Mouse (Mus musculus): Measurements from ENCODE around the gene Dtl. TPM values are rescaled to one million over a fixed set of nuclear protein-coding genes. Genes with fewer than 3 reads are reported as not detected.
A peak's percentile ranks its signal among the peaks of the same experiment; 100 is the strongest.

Dtl gene
- total and polyA plus RNA-seq, 2 experiments, result 0.07 to 0.28 TPM

DNA sequence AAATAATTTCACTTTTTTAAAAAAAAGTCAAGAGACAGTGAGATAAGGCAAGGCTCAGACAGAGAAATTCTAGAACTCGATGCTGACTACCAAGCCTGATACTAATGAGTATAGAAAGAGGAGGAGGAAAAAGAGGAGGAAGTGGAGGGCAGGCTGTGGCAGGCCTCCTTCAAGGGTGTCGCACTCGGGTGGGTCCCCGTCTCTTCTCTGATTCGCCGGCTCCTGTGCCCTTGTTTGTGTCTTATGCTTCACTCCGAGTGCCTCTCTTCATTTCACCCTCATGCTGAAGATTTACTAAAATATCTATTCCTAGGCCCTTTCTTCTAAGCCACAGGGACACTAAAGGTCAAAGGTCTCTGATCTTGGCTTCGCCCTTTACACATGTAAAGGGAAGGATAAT lies 63.8 kb downstream of the Dtl start:
- TF ChIP-seq CTCF (IDR thresholded peaks at IDR 0.05; ENCODE audit: low read depth, low read length), result no peak
- no peak for TF ChIP-seq POLR2A (IDR thresholded peaks at IDR 0.05; ENCODE audit: extremely low read depth, insufficient read depth, low read length)
- DNase-seq (ENCODE audit: extremely low read depth, low read depth, low spot score), result no peak
- 95% methylated on average over 8 of the region's 8 CpGs for WGBS
- no peak overlapping the region for H3K9ac ChIP-seq (ENCODE audit: low read depth, low read length)
- H3K79me2 ChIP-seq (ENCODE audit: control insufficient read depth, insufficient read depth, low read length), result no peaks in the 10 kb centered on the region
- no peak overlapping the region for H3K27ac ChIP-seq (replicated peaks; ENCODE audit: insufficient read depth, low read depth, low read length)
- no peak overlapping the region for H3K4me3 ChIP-seq (ENCODE audit: insufficient read depth, low read depth, low read length)
- no peaks in the 10 kb centered on the region for H3K27me3 ChIP-seq (ENCODE audit: control insufficient read depth, insufficient read depth, low read length)
- peaks cover 2% of the 10 kb centered on the region; the same call in 1 of the 2 replicates for H3K4me1 ChIP-seq (ENCODE audit: control insufficient read depth, insufficient read depth, low read length)
- no peaks in the 10 kb centered on the region for H3K36me3 ChIP-seq (ENCODE audit: control insufficient read depth, insufficient read depth, low read length)

GRCm38 (mm10) chr1:191509865-191510264 lies 65.5 kb downstream of the Dtl start:
- TF ChIP-seq POLR2A (IDR thresholded peaks at IDR 0.05; ENCODE audit: extremely low read depth, insufficient read depth, low read length), result no peak
- peak; percentile 57 for TF ChIP-seq CTCF (IDR thresholded peaks at IDR 0.05; ENCODE audit: low read depth, low read length)

DNA sequence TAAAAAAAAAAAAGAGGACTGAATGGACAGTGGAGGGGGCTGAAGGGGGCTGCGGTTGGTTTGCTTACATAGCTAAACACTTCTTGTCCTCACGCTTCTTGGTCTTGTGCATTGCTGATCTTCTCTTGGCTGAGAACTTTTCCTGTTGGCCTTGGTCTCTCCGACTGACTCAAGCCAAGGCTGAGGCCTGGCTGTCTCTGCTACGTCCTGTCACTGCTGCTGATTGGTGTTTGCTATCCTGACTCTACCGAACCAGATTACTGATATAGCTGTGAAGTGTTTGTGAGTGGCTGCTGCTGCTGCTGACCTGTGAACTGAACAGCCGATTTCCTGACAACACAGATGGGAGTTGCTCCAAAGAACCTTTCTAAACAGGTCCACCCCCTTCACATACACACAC lies 66.2 kb downstream of the Dtl start:
- no peaks in the 10 kb centered on the region for H3K27me3 ChIP-seq (ENCODE audit: control insufficient read depth, insufficient read depth, low read length)
- no peak for TF ChIP-seq POLR2A (IDR thresholded peaks at IDR 0.05; ENCODE audit: extremely low read depth, insufficient read depth, low read length)
- TF ChIP-seq CTCF (IDR thresholded peaks at IDR 0.05; ENCODE audit: low read depth, low read length), result no peak
- H3K4me1 ChIP-seq (ENCODE audit: control insufficient read depth, insufficient read depth, low read length), result peaks cover 2% of the 10 kb centered on the region; the same call in 1 of the 2 replicates
- no peak overlapping the region for H3K27ac ChIP-seq (replicated peaks; ENCODE audit: insufficient read depth, low read depth, low read length)
- H3K4me3 ChIP-seq (ENCODE audit: insufficient read depth, low read depth, low read length), result no peak overlapping the region
- H3K36me3 ChIP-seq (ENCODE audit: control insufficient read depth, insufficient read depth, low read length), result no peaks in the 10 kb centered on the region
- DNase-seq (ENCODE audit: extremely low read depth, low read depth, low spot score), result no peak
- H3K79me2 ChIP-seq (ENCODE audit: control insufficient read depth, insufficient read depth, low read length), result no peaks in the 10 kb centered on the region
- WGBS, result 80% methylated on average over 6 of the region's 6 CpGs
- H3K9ac ChIP-seq (ENCODE audit: low read depth, low read length), result no peak overlapping the region

More at GRCm38 (mm10) chr1:191509865-191510264, 65.5 kb downstream of the Dtl start:
- Histone ChIP-seq H3K27ac (replicated peaks; ENCODE audit: insufficient read depth, low read depth, low read length) (no peak overlapping the region), H3K4me1 (ENCODE audit: control insufficient read depth, insufficient read depth, low read length) (peaks cover 2% of the 10 kb centered on the region; the same call in 1 of the 2 replicates), H3K36me3 (ENCODE audit: control insufficient read depth, insufficient read depth, low read length) (no peaks in the 10 kb centered on the region), H3K27me3 (ENCODE audit: control insufficient read depth, insufficient read depth, low read length) (no peaks in the 10 kb centered on the region), H3K4me3 (ENCODE audit: insufficient read depth, low read depth, low read length) (no peak overlapping the region), H3K9ac (ENCODE audit: low read depth, low read length) (no peak overlapping the region), H3K79me2 (ENCODE audit: control insufficient read depth, insufficient read depth, low read length) (no peaks in the 10 kb centered on the region)
- peak; percentile 38 for DNase-seq (ENCODE audit: extremely low read depth, low read depth, low spot score)
- WGBS, result 61% methylated on average over 3 of the region's 3 CpGs

GRCm38 (mm10) chr1:191506791-191507190 lies 68.6 kb downstream of the Dtl start:
- H3K9ac ChIP-seq (ENCODE audit: low read depth, low read length), result no peak overlapping the region
- H3K4me1 ChIP-seq (ENCODE audit: control insufficient read depth, insufficient read depth, low read length), result peaks cover 2% of the 10 kb centered on the region; the same call in 1 of the 2 replicates
- H3K27ac ChIP-seq (replicated peaks; ENCODE audit: insufficient read depth, low read depth, low read length), result no peak overlapping the region
- no peaks in the 10 kb centered on the region for H3K79me2 ChIP-seq (ENCODE audit: control insufficient read depth, insufficient read depth, low read length)
- DNase-seq (ENCODE audit: extremely low read depth, low read depth, low spot score), result no peak
- no peaks in the 10 kb centered on the region for H3K36me3 ChIP-seq (ENCODE audit: control insufficient read depth, insufficient read depth, low read length)
- H3K27me3 ChIP-seq (ENCODE audit: control insufficient read depth, insufficient read depth, low read length), result no peaks in the 10 kb centered on the region
- no peak overlapping the region for H3K4me3 ChIP-seq (ENCODE audit: insufficient read depth, low read depth, low read length)
- TF ChIP-seq POLR2A (IDR thresholded peaks at IDR 0.05; ENCODE audit: extremely low read depth, insufficient read depth, low read length) (no peak), CTCF (IDR thresholded peaks at IDR 0.05; ENCODE audit: low read depth, low read length) (no peak)
- whole genome bisulfite sequencing, result 13% methylated on average over 1 of the region's 1 CpGs

DNA sequence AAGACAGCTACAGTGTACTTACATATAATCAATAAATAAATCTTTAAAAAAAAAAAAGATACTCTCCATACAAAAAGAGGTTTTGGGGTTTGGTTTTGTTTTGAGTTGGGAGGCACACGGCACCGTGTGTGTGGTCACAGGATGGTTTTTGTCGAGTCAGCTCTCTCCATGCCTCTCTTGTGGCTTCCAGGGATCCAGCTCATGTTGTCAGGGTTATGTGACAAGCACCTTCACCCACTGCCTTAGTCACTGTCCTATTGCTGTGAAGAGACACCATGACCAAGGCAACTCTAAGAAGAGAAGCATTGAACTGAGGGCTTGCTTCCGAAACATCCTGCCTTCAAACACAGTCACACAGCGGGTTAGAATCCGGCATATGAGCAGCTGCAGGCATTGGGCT lies 75.7 kb downstream of the Dtl start:
- no peak overlapping the region for H3K27ac ChIP-seq (replicated peaks; ENCODE audit: insufficient read depth, low read depth, low read length)
- H3K79me2 ChIP-seq (ENCODE audit: control insufficient read depth, insufficient read depth, low read length), result no peaks in the 10 kb centered on the region
- TF ChIP-seq POLR2A (IDR thresholded peaks at IDR 0.05; ENCODE audit: extremely low read depth, insufficient read depth, low read length), result no peak
- TF ChIP-seq CTCF (IDR thresholded peaks at IDR 0.05; ENCODE audit: low read depth, low read length), result no peak
- no peak overlapping the region for H3K9ac ChIP-seq (ENCODE audit: low read depth, low read length)
- no peak overlapping the region for H3K4me3 ChIP-seq (ENCODE audit: insufficient read depth, low read depth, low read length)
- H3K36me3 ChIP-seq (ENCODE audit: control insufficient read depth, insufficient read depth, low read length), result no peaks in the 10 kb centered on the region
- no peak for DNase-seq (ENCODE audit: extremely low read depth, low read depth, low spot score)
- 94% methylated on average over 6 of the region's 6 CpGs for WGBS
- peaks cover 8% of the 10 kb centered on the region; the same call in 1 of the 2 replicates for H3K4me1 ChIP-seq (ENCODE audit: control insufficient read depth, insufficient read depth, low read length)
- no peaks in the 10 kb centered on the region for H3K27me3 ChIP-seq (ENCODE audit: control insufficient read depth, insufficient read depth, low read length)

- TF ChIP-seq CTCF (IDR thresholded peaks at IDR 0.05; ENCODE audit: low read depth, low read length), result no peak
- no peak for TF ChIP-seq POLR2A (IDR thresholded peaks at IDR 0.05; ENCODE audit: extremely low read depth, insufficient read depth, low read length)
- H3K27me3 ChIP-seq (ENCODE audit: control insufficient read depth, insufficient read depth, low read length), result no peaks in the 10 kb centered on the region
- no peak for DNase-seq (ENCODE audit: extremely low read depth, low read depth, low spot score)
- no peaks in the 10 kb centered on the region for H3K79me2 ChIP-seq (ENCODE audit: control insufficient read depth, insufficient read depth, low read length)
- 81% methylated on average over 14 of the region's 14 CpGs for WGBS
- no peak overlapping the region for H3K4me3 ChIP-seq (ENCODE audit: insufficient read depth, low read depth, low read length)
- no peak overlapping the region for H3K27ac ChIP-seq (replicated peaks; ENCODE audit: insufficient read depth, low read depth, low read length)
- H3K4me1 ChIP-seq (ENCODE audit: control insufficient read depth, insufficient read depth, low read length), result peaks cover 16% of the 10 kb centered on the region
- H3K36me3 ChIP-seq (ENCODE audit: control insufficient read depth, insufficient read depth, low read length), result no peaks in the 10 kb centered on the region
- no peak overlapping the region for H3K9ac ChIP-seq (ENCODE audit: low read depth, low read length)
These were observed 76.9 kb downstream of the Dtl start for GRCm38 (mm10) chr1:191498271-191498955.

Measured in liver, adult 2 months (tissue).